ENCODE assay signal across 17 mouse cellular contexts in the genomic region with DNA sequence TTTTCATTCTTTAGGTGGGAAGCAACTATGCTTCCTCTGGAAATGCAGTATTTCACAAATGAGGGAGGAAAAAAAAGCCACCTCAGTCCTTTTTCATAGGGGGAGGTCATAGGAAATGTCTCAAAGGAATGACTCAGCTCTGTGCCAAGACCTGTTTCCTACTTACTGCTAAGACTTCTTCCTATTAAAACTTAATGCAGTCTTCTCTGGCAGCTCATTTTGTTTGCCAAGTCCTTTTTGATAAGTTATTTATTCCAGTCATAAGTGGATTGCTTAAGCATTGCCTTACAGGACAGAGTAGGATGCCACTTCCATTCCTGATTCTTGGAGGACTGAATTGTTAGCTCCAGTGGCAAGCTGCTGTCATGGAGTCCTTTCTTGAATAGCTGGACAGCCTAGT. TPM values are rescaled to one million over a fixed set of nuclear protein-coding genes. Genes with fewer than 3 reads are reported as not detected.
DNase-seq lines count a peak whose midpoint lies in the region; ATAC-seq and TF ChIP-seq lines count a peak whose summit lies in the region.
"Had no signal": no experiment of that assay in that cellular context is flagged by ENCODE, and none has a peak within 500 bp of the region (broad histone marks: within the 10 kb centered on the region; RNA-seq: fewer than 3 reads in every experiment).

No protein-coding gene starts in this region.

- H3K4me1 ChIP-seq in heart, embryonic 13.5 days: peaks cover 84% of the 10 kb centered on the region
- peaks cover 65% of the 10 kb centered on the region for H3K4me1 ChIP-seq in heart, embryonic 10.5 days
- H3K4me1 ChIP-seq in kidney, postnatal 0 days (replicated peaks; ENCODE audit: insufficient read depth, low read length): peaks cover 55% of the 10 kb centered on the region
- H3K4me1 ChIP-seq in embryonic facial prominence, embryonic 13.5 days: peaks cover 75% of the 10 kb centered on the region

- no peaks in the 10 kb centered on the region for H3K9me3 ChIP-seq in heart, embryonic 13.5 days
- no peaks in the 10 kb centered on the region for H3K9me3 ChIP-seq in heart, embryonic 10.5 days
- no peaks in the 10 kb centered on the region for H3K9me3 ChIP-seq in kidney, postnatal 0 days (replicated peaks; ENCODE audit: low read length)
- no peaks in the 10 kb centered on the region for H3K9me3 ChIP-seq in embryonic facial prominence, embryonic 13.5 days
- H3K9me3 ChIP-seq: embryonic facial prominence, embryonic 15.5 days; midbrain, embryonic 10.5 days had no signal

- H3K9ac ChIP-seq in heart, embryonic 13.5 days: 0 out of 2 replicates have a peak overlapping the region, but pooled peaks have one; percentile 21
- H3K9ac ChIP-seq in kidney, postnatal 0 days (ENCODE audit: low read depth, low read length): no peak overlapping the region
- H3K9ac ChIP-seq in embryonic facial prominence, embryonic 13.5 days: no peak overlapping the region
- H3K9ac ChIP-seq: embryonic facial prominence, embryonic 15.5 days; lung, embryonic 14.5 days had no signal

- TF ChIP-seq CTCF in kidney, postnatal 0 days (IDR thresholded peaks at IDR 0.05; ENCODE audit: low read depth): no peak

- H3K27me3 ChIP-seq in heart, embryonic 13.5 days (replicated peaks): no peaks in the 10 kb centered on the region
- H3K27me3 ChIP-seq in heart, embryonic 10.5 days (ENCODE audit: insufficient read depth, poor library complexity, severe bottlenecking): no peaks in the 10 kb centered on the region
- H3K27me3 ChIP-seq in kidney, postnatal 0 days (ENCODE audit: insufficient read depth, low read length): no peaks in the 10 kb centered on the region
- no peaks in the 10 kb centered on the region for H3K27me3 ChIP-seq in embryonic facial prominence, embryonic 13.5 days
- H3K27me3 ChIP-seq: embryonic facial prominence, embryonic 15.5 days had no signal

- no peak for ATAC-seq in heart, embryonic 13.5 days (ENCODE audit: extremely low read depth, insufficient number of reproducible peaks, low FRiP score, low TSS enrichment)
- no peak for ATAC-seq in kidney, postnatal 0 days (replicated peaks; ENCODE audit: low FRiP score, low read depth)
- no peak for ATAC-seq in embryonic facial prominence, embryonic 13.5 days (ENCODE audit: insufficient number of reproducible peaks, insufficient read depth, low FRiP score, low TSS enrichment, low read depth)
- ATAC-seq: hindbrain, embryonic 16.5 days had no signal

- peak overlapping the region; percentile 89 for H3K27ac ChIP-seq in heart, embryonic 13.5 days (replicated peaks)
- no peak overlapping the region for H3K27ac ChIP-seq in heart, embryonic 10.5 days
- 0 out of 2 replicates have a peak overlapping the region, but pooled peaks have one; percentile 70 for H3K27ac ChIP-seq in kidney, postnatal 0 days
- 0 out of 2 replicates have a peak overlapping the region, but pooled peaks have one; percentile 86 for H3K27ac ChIP-seq in embryonic facial prominence, embryonic 13.5 days
- H3K27ac ChIP-seq: midbrain, embryonic 10.5 days had no signal

- peaks cover 39% of the 10 kb centered on the region for H3K36me3 ChIP-seq in heart, embryonic 13.5 days
- H3K36me3 ChIP-seq in heart, embryonic 10.5 days: peaks cover 24% of the 10 kb centered on the region
- H3K36me3 ChIP-seq in kidney, postnatal 0 days (ENCODE audit: insufficient read depth, low read length): 0 out of 2 replicates have a peak, but pooled peaks cover 3% of the 10 kb centered on the region
- peaks cover 21% of the 10 kb centered on the region; the same call in 1 of the 2 replicates for H3K36me3 ChIP-seq in embryonic facial prominence, embryonic 13.5 days

- 0 out of 2 replicates have a peak overlapping the region, but pooled peaks have one; percentile 60 for H3K4me2 ChIP-seq in heart, embryonic 13.5 days
- no peak overlapping the region for H3K4me2 ChIP-seq in kidney, postnatal 0 days (ENCODE audit: low read length)
- H3K4me2 ChIP-seq in embryonic facial prominence, embryonic 13.5 days: no peak overlapping the region

- no peak overlapping the region for H3K4me3 ChIP-seq in heart, embryonic 13.5 days
- no peak overlapping the region for H3K4me3 ChIP-seq in heart, embryonic 10.5 days
- no peak overlapping the region for H3K4me3 ChIP-seq in kidney, postnatal 0 days (replicated peaks; ENCODE audit: low read depth, low read length)
- no peak overlapping the region for H3K4me3 ChIP-seq in embryonic facial prominence, embryonic 13.5 days
- H3K4me3 ChIP-seq: embryonic facial prominence, embryonic 15.5 days; midbrain, embryonic 10.5 days had no signal

- no peak for DNase-seq in heart, embryonic 10.5 days (ENCODE audit: low spot score)
- DNase-seq in kidney, postnatal 0 days (ENCODE audit: low spot score): no peak
- no peak for DNase-seq in kidney, adult 8-10 months
- DNase-seq in 3T3-L1 (ENCODE audit: low read depth, low spot score): peak; percentile 52
- no peak for DNase-seq in frontal cortex, postnatal 14 days (ENCODE audit: low spot score in 2 of 2)
- DNase-seq: adrenal gland, adult 8-10 months; cerebellum, adult 11-12 months; heart, postnatal 36 days; kidney, postnatal 10 days; liver; lung, embryonic 14.5 days; thymus, postnatal 14 days had no signal

RNA-seq across cellular contexts. Expression of a gene that starts 41.3 kb away (rescaled TPM):
- polyA plus RNA-seq in heart, embryonic 13.5 days (2015; fragmentation: Nextera tagmentation; extraction: Ambion mirVana): 23.2 and 23.7 TPM in 2 replicates
- 19.7 and 29.5 TPM in 2 replicates for polyA plus RNA-seq in heart, embryonic 10.5 days (2016; fragmentation: Nextera tagmentation; extraction: Ambion mirVana)
- 55.7 and 59.4 TPM in 2 replicates for polyA plus RNA-seq in kidney, postnatal 0 days (2015; fragmentation: Nextera tagmentation; extraction: Ambion mirVana)
- polyA plus RNA-seq in embryonic facial prominence, embryonic 13.5 days (2015; fragmentation: Nextera tagmentation; extraction: Ambion mirVana): 47.7 and 49.9 TPM in 2 replicates
